Mouse (Mus musculus) neural tube, embryonic 13.5 days (tissue): ENCODE measurements around the gene Alyref2. TPM values are rescaled to one million over a fixed set of nuclear protein-coding genes. Genes with fewer than 3 reads are reported as not detected.
A peak's percentile ranks its signal among the peaks of the same experiment; 100 is the strongest.

Experiments
- ATAC-seq: fragments of 200-750 bp; cut with Nextera tagmentation; 2 replicates; pipeline ENCODE4 v1.8.0; 2017; ENCODE audit warnings: low read depth, mild to moderate bottlenecking, moderate TSS enrichment, moderate library complexity
- H3K27ac ChIP-seq: fragments of 300-500 bp; sonication (generic); replicated peaks from 2 replicates; pipeline ENCODE4 v1.5.1; 2015; ENCODE audit warnings: moderate library complexity, mild to moderate bottlenecking, inconsistent platforms
- H3K27me3 ChIP-seq: fragments of 300-500 bp; sonication (generic); 2 replicates; pipeline ENCODE4 v1.6.1; 2015; ENCODE audit warnings: mild to moderate bottlenecking, inconsistent platforms
- H3K36me3 ChIP-seq: fragments of 300-500 bp; sonication (generic); 2 replicates; pipeline ENCODE4 v1.6.1; 2015; ENCODE audit warnings: mild to moderate bottlenecking, inconsistent platforms
- H3K4me1 ChIP-seq: fragments of 300-500 bp; sonication (generic); replicated peaks from 2 replicates; pipeline ENCODE4 v1.6.1; 2015; ENCODE audit warnings: inconsistent platforms
- H3K4me2 ChIP-seq: fragments of 300-500 bp; sonication (generic); 2 replicates; pipeline ENCODE4 v1.6.1; 2015; ENCODE audit warnings: inconsistent platforms, mild to moderate bottlenecking, moderate library complexity
- H3K4me3 ChIP-seq: fragments of 300-500 bp; sonication (generic); 2 replicates; pipeline ENCODE4 v1.5.1; 2015; ENCODE audit warnings: mild to moderate bottlenecking, inconsistent platforms
- H3K9ac ChIP-seq: fragments of 300-500 bp; sonication (generic); 2 replicates; pipeline ENCODE4 v1.6.1; 2015; ENCODE audit warnings: moderate library complexity, mild to moderate bottlenecking, inconsistent platforms
- H3K9me3 ChIP-seq: fragments of 300-500 bp; sonication (generic); 2 replicates; pipeline ENCODE4 v1.6.1; 2016; ENCODE audit warnings: inconsistent platforms
- WGBS: fragments of 180-500 bp; shearing (Covaris S2); methylation state at CpG from one replicate; pipeline ENCODE4 v1.1.7; 2015; 5-methylcytosine and 5-hydroxymethylcytosine counted together
- polyA plus RNA-seq: library from polyadenylated mRNA; unstranded; fragments of >200 nt; fragmentation: Nextera tagmentation; extraction: Ambion mirVana; gene quantifications from 2 replicates; pipeline ENCODE4 v1.2.1, GENCODE M21; 2015

Gene Alyref2
- 28.5 and 28.6 TPM in 2 replicates for polyA plus RNA-seq

DNA sequence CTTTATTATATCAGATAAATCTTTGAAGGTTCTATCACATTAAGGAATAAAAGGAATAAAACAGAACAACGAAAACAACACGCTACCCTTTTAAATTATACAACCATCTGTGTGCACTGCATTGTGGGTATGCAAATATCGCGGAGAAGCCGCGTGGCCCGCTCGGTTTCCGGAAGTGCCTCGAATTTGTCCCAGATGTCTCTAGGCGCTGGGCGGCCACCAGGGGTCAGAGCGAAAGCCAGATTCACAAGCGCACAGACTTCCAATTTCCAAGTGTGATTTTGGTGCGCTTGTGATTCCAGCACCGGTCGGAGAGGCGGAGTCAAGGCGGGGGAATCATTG is at the start of gene Alyref2:
Gene Alyref2 (plus strand): TSS at position 229 of the 342 bp plus-strand sequence.
- H3K4me3 ChIP-seq, result peak within 1 kb of the TSS; percentile 51
- no peaks in the 10 kb centered on the region for H3K27me3 ChIP-seq
- peaks cover 30% of the 10 kb centered on the region for H3K4me1 ChIP-seq
- 0 out of 2 replicates have a peak, but pooled peaks cover 14% of the 10 kb centered on the region for H3K36me3 ChIP-seq
- peak; percentile 90 for ATAC-seq
- under 1% methylated on average over 19 of the region's 19 CpGs for WGBS
- H3K9me3 ChIP-seq, result 0 out of 2 replicates have a peak, but pooled peaks cover 5% of the 10 kb centered on the region
- peak within 1 kb of the TSS; percentile 77 for H3K9ac ChIP-seq
- H3K27ac ChIP-seq, result peak within 1 kb of the TSS; percentile 97
- peak within 1 kb of the TSS; percentile 62 for H3K4me2 ChIP-seq

DNA sequence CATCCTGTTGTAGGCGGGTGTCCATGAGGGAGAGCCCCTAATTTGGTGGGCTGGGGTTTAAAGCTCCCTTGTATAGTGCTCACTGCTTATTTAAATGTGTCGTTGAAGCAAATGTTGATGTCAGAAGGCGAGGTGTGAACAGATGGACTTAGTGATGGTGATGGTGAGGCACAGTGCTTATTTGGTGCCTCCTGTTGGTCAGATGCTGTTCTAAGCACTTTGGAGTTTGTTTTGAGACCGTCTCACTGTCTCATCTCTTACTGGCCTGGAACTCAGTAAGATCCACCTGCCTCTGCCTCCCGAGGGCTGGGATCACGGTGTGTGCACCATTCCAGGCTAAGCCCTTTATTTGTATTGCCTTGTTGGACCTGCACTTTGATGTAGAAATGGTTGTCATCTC is 48.4 kb upstream of the Alyref2 start:
- peaks cover 5% of the 10 kb centered on the region for H3K4me1 ChIP-seq
- WGBS, result 89% methylated on average over 6 of the region's 6 CpGs
- no peak overlapping the region for H3K9ac ChIP-seq
- H3K9me3 ChIP-seq, result no peaks in the 10 kb centered on the region
- H3K27ac ChIP-seq, result no peak overlapping the region
- no peak overlapping the region for H3K4me3 ChIP-seq
- no peak overlapping the region for H3K4me2 ChIP-seq
- no peak for ATAC-seq
- H3K27me3 ChIP-seq, result no peaks in the 10 kb centered on the region
- H3K36me3 ChIP-seq, result no peaks in the 10 kb centered on the region

DNA sequence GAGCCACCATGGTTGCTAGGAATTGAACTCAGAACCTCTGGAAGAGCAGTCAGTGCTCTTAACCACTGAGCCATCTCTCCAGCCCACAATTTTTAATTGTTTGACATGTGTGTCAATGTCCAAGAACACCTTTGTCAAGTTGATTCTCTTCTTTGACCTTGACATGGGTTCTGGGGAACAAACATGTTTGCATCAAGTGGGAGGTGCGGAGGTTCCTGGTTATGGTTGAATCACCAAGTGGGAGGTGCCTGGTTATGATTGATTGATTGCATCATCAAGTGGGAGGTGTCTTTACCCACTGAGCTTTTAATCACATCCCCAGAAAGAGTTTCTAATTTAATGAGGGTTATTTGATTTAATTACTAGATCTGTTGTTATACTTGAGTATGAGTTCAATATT is 45.7 kb upstream of the Alyref2 start:
- no peak overlapping the region for H3K9ac ChIP-seq
- H3K4me2 ChIP-seq, result no peak overlapping the region
- H3K4me3 ChIP-seq, result no peak overlapping the region
- peaks cover 10% of the 10 kb centered on the region for H3K4me1 ChIP-seq
- 98% methylated on average over 1 of the region's 1 CpGs for WGBS
- H3K27ac ChIP-seq, result no peak overlapping the region
- no peaks in the 10 kb centered on the region for H3K27me3 ChIP-seq
- no peaks in the 10 kb centered on the region for H3K9me3 ChIP-seq
- no peaks in the 10 kb centered on the region for H3K36me3 ChIP-seq
- no peak for ATAC-seq

DNA sequence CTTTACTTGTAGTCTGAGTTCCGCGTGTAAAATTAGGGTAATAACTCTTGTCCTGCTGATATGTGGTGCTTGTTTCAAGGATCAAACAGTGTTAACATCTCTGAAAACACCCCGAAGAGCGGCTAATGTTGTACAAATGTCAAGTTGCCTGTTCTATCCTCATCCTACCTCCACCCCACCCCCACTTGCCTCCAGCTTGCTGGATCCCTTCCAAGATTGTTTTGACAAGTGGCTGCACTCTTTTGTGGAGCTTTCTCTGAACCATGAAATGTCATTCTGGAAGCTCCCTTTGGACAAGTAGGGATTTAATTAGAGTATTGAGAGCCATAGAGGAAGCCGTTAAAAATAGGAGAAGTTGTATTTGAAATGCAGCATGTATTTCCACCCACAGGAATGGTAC is 43.5 kb upstream of the Alyref2 start:
- Histone ChIP-seq H3K9ac (no peak overlapping the region), H3K4me1 (peaks cover 10% of the 10 kb centered on the region), H3K4me2 (no peak overlapping the region), H3K4me3 (no peak overlapping the region), H3K36me3 (no peaks in the 10 kb centered on the region), H3K9me3 (no peaks in the 10 kb centered on the region), H3K27ac (no peak overlapping the region), H3K27me3 (no peaks in the 10 kb centered on the region)
- WGBS, result 59% methylated on average over 5 of the region's 5 CpGs
- no peak for ATAC-seq

DNA sequence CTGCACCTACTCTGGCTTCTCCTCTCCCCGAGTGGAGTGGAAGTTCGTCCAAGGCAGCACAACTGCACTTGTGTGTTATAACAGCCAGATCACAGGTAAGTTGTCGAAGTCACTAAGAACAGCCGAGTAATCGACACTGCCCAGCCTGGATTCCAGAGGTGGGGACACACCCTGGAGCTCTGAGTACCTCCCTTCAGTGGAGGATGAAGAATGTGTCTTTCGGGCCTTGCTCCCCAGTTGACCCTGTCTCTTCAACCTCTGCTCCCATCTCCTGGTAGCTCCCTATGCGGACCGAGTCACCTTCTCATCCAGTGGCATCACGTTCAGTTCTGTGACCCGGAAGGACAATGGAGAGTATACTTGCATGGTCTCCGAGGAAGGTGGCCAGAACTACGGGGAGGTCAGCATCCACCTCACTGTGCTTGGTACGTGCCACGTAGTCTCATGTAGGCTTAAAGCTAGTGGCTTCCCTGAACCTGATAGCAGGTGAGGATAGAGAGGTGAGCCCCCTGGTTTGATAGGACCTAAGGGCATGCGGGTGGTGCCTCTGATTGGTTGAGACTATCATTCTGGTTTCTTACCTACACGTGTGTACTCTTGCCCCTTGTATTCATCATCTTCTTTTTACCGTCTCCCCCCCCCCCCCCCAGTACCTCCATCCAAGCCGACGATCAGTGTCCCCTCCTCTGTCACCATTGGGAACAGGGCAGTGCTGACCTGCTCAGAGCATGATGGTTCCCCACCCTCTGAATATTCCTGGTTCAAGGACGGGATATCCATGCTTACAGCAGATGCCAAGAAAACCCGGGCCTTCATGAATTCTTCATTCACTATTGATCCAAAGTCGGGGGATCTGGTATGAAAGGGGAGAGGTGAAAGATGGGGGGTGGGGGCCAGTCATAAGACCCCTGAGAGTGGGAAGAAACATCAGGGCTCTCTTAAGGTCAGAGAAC is 42.5 kb upstream of the Alyref2 start:
- ATAC-seq, result no peak
- Histone ChIP-seq H3K27me3 (no peaks in the 10 kb centered on the region), H3K27ac (no peak overlapping the region), H3K9me3 (no peaks in the 10 kb centered on the region), H3K9ac (no peak overlapping the region), H3K4me2 (no peak overlapping the region), H3K4me3 (no peak overlapping the region), H3K36me3 (no peaks in the 10 kb centered on the region), H3K4me1 (peaks cover 10% of the 10 kb centered on the region)
- whole genome bisulfite sequencing, result 96% methylated on average over 22 of the region's 22 CpGs

DNA sequence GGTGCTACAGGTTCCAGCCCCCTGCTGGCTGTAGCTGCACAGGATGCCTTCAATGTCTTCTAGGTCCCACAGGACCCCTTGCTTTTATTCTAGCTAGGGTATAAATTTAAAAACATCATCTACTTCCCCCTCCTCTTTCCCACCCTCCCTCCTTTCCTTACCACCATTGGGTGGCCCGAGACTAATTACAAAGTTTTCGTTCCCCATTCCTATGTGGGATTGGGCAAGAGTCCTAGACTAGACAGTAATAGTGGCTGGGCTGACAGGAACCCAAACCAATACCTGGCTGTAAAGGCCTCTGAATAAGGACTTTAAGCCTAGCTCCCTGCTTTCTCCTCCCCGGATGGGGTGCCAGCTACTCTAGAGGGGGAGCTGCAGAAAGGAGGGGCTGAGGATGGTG is 40.1 kb upstream of the Alyref2 start:
- no peaks in the 10 kb centered on the region for H3K36me3 ChIP-seq
- no peak overlapping the region for H3K27ac ChIP-seq
- no peak for ATAC-seq
- H3K4me2 ChIP-seq, result no peak overlapping the region
- no peaks in the 10 kb centered on the region for H3K27me3 ChIP-seq
- 96% methylated on average over 3 of the region's 3 CpGs for WGBS
- H3K9ac ChIP-seq, result no peak overlapping the region
- peaks cover 10% of the 10 kb centered on the region for H3K4me1 ChIP-seq
- H3K9me3 ChIP-seq, result no peaks in the 10 kb centered on the region
- no peak overlapping the region for H3K4me3 ChIP-seq

DNA sequence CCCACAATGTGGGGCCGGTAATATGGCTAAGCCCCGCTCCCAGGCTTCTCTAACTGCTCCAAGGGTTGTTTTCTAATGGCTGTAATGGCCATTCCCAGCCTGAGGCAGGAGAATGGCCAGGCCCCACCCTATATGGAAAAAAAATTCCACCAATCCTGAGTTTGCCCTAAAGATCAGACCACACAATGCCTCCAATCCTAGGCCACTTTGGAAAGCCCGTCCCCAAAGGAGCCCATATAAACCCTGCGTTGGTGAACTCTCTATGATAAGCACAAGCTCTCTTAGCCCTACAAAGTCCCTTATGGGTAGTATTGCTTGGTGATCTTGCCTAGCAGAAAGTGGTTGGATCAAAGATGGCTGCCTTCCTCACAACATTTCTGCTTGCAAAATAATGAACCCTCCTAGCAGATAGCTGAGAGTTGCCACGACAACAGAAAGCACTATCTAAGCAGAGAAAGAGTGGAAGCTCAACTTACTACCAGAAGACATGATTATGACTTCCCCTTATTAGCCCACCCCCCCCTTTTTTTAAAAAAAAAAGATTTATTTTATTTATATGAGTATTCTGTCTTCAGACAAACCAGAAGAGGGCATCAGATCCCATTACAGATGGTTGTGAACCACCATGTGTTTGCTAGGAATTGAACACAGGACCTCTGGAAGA is 37.4 kb upstream of the Alyref2 start:
- Histone ChIP-seq H3K27ac (no peak overlapping the region), H3K4me3 (no peak overlapping the region), H3K36me3 (no peaks in the 10 kb centered on the region), H3K4me1 (no peaks in the 10 kb centered on the region), H3K4me2 (no peak overlapping the region), H3K9me3 (no peaks in the 10 kb centered on the region), H3K27me3 (no peaks in the 10 kb centered on the region), H3K9ac (no peak overlapping the region)
- no peak for ATAC-seq
- WGBS, result 89% methylated on average over 5 of the region's 5 CpGs

DNA sequence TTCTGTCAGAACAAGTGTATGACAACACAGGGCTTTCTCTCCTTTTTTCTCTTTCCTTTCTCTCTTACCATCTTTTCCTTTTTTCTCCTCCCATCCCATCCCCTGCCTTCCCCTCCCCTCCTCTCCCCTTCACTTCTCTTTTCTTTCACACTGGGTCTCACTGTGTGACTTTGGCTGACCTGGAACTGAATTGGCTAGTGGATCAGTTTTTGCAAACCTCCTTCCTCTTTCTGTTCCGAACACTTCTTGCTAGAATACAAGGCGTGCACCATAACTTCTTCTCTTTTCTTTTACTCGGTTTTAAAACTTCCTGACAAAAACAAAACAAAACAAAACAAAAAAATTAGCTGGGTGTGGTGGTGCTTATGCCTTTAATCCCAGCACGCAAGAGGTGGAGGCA is 36.7 kb upstream of the Alyref2 start:
- H3K9me3 ChIP-seq, result no peaks in the 10 kb centered on the region
- WGBS, result 82% methylated on average over 4 of the region's 4 CpGs
- no peak overlapping the region for H3K9ac ChIP-seq
- H3K27me3 ChIP-seq, result no peaks in the 10 kb centered on the region
- no peak overlapping the region for H3K4me3 ChIP-seq
- no peaks in the 10 kb centered on the region for H3K4me1 ChIP-seq
- H3K4me2 ChIP-seq, result no peak overlapping the region
- no peak for ATAC-seq
- H3K36me3 ChIP-seq, result no peaks in the 10 kb centered on the region
- no peak overlapping the region for H3K27ac ChIP-seq

DNA sequence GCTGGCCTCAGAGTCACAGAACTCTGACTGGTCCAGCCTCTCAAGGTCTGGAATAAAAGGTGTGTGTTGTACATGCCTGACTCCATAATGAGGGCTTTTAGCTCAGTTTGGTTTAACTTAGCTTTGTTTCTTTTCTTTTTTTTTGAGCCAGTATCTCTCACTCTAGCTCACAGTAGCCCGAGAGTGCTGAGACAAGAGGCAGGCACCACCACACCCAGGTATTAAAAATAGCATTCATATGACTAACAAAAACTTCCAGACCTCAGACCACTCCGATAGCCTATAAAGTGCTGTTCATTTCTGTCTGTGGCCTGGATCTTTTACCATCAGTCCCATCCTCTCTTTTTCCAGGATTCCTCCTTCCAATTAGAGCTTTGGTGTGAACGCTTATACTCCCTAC is 33.6 kb upstream of the Alyref2 start:
- H3K9ac ChIP-seq, result no peak overlapping the region
- no peak for ATAC-seq
- H3K4me1 ChIP-seq, result no peaks in the 10 kb centered on the region
- no peak overlapping the region for H3K4me2 ChIP-seq
- H3K4me3 ChIP-seq, result no peak overlapping the region
- H3K9me3 ChIP-seq, result no peaks in the 10 kb centered on the region
- no peak overlapping the region for H3K27ac ChIP-seq
- no peaks in the 10 kb centered on the region for H3K36me3 ChIP-seq
- H3K27me3 ChIP-seq, result no peaks in the 10 kb centered on the region
- WGBS, result 91% methylated on average over 3 of the region's 3 CpGs

DNA sequence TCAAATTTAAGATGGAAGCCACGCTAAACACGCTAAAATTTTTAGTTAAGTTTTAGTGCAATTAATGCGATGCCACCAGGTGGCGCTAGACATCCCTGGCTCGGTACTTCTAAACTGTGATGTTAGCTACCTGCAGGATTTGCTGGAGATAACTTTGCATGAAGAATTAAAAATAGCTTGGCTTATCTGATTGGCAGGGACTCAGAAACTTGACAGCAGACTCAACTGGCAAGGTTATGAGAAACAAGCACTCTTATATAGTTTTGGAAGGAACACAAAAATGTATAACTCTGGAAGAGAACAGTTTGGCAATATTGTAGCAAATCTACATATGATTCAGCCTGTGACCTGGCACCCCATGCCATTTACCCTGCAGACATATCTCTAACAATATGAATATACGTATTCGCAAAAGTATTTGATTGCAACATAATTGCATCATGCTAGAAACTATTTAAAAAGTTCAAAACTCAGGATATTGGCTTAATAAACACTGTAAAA is 32.9 kb upstream of the Alyref2 start:
- Histone ChIP-seq H3K36me3 (no peaks in the 10 kb centered on the region), H3K9ac (no peak overlapping the region), H3K4me1 (no peaks in the 10 kb centered on the region), H3K27ac (no peak overlapping the region), H3K9me3 (no peaks in the 10 kb centered on the region), H3K4me3 (no peak overlapping the region), H3K4me2 (no peak overlapping the region), H3K27me3 (no peaks in the 10 kb centered on the region)
- no peak for ATAC-seq
- 31% methylated on average over 7 of the region's 7 CpGs for WGBS

DNA sequence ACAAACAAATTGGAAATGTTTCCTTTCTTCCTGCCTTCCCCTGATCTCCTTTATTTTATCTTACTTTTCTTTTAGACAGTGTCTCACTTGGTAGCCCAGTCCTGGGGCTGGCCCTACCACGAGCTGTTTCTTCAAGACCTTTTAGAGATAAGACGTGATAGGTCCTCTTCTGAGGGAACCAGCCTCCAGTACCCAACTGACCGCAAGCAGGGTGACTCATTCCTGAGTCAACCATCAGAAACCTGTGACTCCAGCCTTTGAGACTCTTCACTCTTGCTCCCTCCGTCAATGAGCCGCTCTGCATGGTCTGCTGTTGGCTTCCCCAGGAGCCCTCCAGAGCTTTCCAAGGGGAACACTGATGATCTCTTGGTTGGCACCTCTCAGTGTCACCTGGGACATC is 32.4 kb upstream of the Alyref2 start:
- Histone ChIP-seq H3K27ac (no peak overlapping the region), H3K4me3 (no peak overlapping the region), H3K27me3 (no peaks in the 10 kb centered on the region), H3K9ac (no peak overlapping the region), H3K9me3 (no peaks in the 10 kb centered on the region), H3K36me3 (no peaks in the 10 kb centered on the region), H3K4me2 (no peak overlapping the region), H3K4me1 (no peaks in the 10 kb centered on the region)
- ATAC-seq, result no peak
- 97% methylated on average over 5 of the region's 5 CpGs for WGBS

DNA sequence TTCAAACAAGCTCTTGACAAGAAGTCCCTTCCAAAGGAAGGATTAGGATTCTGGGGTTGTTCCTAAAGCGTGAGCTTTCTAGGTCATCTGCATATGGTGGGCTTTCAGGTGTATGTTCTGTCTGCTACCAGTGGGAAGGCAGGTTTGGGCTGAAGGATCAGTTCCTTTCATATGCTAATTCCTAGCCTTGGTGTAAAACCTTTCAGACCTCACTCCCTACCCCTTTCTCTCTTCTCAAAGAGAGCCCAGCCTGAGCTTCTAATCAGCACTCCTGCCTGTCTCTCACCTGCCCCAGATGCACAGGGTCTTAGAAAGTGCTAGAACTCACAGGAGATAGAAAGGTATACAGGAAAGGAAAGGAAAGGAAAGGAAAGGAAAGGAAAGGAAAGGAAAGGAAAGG is 31.8 kb upstream of the Alyref2 start:
- WGBS, result 48% methylated on average over 1 of the region's 1 CpGs
- no peaks in the 10 kb centered on the region for H3K27me3 ChIP-seq
- ATAC-seq, result no peak
- no peak overlapping the region for H3K9ac ChIP-seq
- no peaks in the 10 kb centered on the region for H3K9me3 ChIP-seq
- no peak overlapping the region for H3K4me3 ChIP-seq
- no peaks in the 10 kb centered on the region for H3K36me3 ChIP-seq
- H3K4me2 ChIP-seq, result no peak overlapping the region
- H3K4me1 ChIP-seq, result no peaks in the 10 kb centered on the region
- H3K27ac ChIP-seq, result no peak overlapping the region
